Mouse (Mus musculus) megakaryocyte-erythroid progenitor cell, adult 5-6 weeks (primary cell): Measurements from ENCODE around the gene Ttll13. TPM values are rescaled to one million over a fixed set of nuclear protein-coding genes. Genes with fewer than 3 reads are reported as not detected.

Source experiments
- ATAC-seq: replicated peaks from 2 replicates; pipeline ENCODE4 v1.8.0; 2016; ENCODE audit warnings: mild to moderate bottlenecking, inconsistent platforms; ENCODE audit not compliant: severe bottlenecking, poor library complexity, low FRiP score, low TSS enrichment
- total RNA-seq, 2 experiments: library from RNA; stranded (forward) in 1 of 2; stranded (reverse) in 1 of 2; fragments of 200-1000, 215-1000 nt in 1 of 2; fragments of >200 nt in 1 of 2; fragmentation: Nextera tagmentation in 1 of 2; gene quantifications; 2 replicates each; pipeline ENCODE4 v1.2.3; 2014 to 2017

Ttll13 gene
- not detected in 2 replicates for total RNA-seq (2014; fragmentation: Nextera tagmentation)
- total RNA-seq (2017): 0.11 and 1.9 TPM in 2 replicates

- ATAC-seq: peak; percentile 99
These were observed at the start of gene Ttll13 for GRCm38 (mm10) chr7:80246148-80246721. Gene Ttll13 (plus strand): TSS chr7:80246376.

GRCm38 (mm10) chr7:80197371-80197770 is 48.8 kb upstream of the Ttll13 start:
- no peak for ATAC-seq

GRCm38 (mm10) chr7:80197941-80198778 is 48.0 kb upstream of the Ttll13 start:
- ATAC-seq: peak; percentile 53

DNA sequence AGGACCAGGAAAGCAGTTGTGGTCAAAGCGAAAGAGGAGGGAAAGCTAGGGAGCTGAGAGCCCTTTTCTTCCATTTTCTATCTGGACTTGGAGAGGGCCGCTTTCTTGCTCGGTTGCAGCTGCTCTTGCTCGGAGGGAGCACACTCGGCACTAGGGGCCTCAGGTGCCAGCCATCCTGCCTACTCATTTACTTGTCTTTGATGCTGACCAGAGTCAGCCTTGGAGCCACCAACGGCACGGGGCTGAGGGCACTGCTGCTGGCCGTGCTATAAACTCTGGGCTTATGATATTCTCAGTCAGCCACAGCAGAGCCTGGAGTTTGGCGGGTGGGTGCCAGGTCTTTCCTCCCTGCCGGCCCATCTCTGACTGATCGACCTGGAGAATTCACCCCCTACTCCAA is 47.3 kb upstream of the Ttll13 start:
- ATAC-seq: no peak

- ATAC-seq: no peak
These were observed 46.9 kb upstream of the Ttll13 start for GRCm38 (mm10) chr7:80199286-80199685.

- no peak for ATAC-seq
These were observed 46.2 kb upstream of the Ttll13 start for GRCm38 (mm10) chr7:80199851-80200587.

DNA sequence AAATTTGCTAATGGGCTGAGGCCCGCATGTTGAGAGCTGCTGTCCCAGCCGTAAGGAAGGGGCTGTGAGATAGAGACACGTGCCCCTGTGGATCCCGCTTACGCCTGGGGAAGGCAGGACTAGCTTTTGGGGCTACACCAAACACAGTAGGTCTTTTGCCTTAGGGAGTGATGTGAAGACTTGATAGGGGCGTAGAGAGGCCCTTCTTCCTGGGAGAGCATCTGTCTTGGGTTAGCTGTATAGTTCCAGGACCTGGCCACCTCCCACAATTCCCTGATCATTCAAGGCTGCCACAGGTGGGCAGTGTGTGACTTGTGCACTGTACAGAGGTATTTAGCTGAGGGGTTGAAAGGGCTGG is 45.6 kb upstream of the Ttll13 start:
- ATAC-seq: no peak

- ATAC-seq: no peak
These were observed 45.1 kb upstream of the Ttll13 start for GRCm38 (mm10) chr7:80200963-80201539.

DNA sequence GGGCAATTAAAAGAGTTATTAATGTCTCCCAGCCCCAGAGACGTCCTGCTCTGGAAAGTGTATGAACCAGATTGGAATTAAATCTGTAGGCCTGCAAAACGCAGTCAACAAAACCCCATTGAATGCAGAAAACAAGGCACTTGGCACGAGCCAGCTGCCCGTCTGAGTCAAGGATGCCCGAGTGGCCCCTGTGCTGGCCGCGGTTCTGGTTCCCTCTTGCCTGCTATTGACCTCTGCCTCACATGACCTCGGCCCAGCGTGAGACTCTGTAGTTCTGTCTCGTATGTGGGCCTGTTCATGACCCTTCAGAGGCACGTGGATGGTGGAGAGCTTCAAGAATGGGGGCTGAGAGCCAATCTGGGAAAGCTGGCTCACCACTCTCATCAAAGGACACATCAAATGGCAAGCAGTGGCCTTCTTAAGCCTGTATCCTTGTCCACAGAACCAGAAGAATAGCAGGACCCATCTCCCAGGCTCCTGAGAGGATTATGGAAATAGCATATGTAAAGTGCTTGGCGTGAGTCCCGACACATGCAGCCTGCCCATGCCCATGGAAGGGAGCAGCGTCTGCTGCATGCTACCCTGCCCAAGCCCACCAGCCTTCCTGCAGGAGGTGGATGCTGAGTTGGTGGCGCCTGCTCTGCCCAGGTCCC is 44.2 kb upstream of the Ttll13 start:
- ATAC-seq: no peak

GRCm38 (mm10) chr7:80202961-80203360 is 43.2 kb upstream of the Ttll13 start:
- no peak for ATAC-seq

- 0 out of 2 replicates have a peak, but pooled peaks have one; percentile 6 for ATAC-seq
These were observed 42.5 kb upstream of the Ttll13 start for GRCm38 (mm10) chr7:80203638-80204096.

GRCm38 (mm10) chr7:80204362-80204761 is 41.8 kb upstream of the Ttll13 start:
- ATAC-seq: no peak

- no peak for ATAC-seq
These were observed 41.2 kb upstream of the Ttll13 start for GRCm38 (mm10) chr7:80204961-80205360.

DNA sequence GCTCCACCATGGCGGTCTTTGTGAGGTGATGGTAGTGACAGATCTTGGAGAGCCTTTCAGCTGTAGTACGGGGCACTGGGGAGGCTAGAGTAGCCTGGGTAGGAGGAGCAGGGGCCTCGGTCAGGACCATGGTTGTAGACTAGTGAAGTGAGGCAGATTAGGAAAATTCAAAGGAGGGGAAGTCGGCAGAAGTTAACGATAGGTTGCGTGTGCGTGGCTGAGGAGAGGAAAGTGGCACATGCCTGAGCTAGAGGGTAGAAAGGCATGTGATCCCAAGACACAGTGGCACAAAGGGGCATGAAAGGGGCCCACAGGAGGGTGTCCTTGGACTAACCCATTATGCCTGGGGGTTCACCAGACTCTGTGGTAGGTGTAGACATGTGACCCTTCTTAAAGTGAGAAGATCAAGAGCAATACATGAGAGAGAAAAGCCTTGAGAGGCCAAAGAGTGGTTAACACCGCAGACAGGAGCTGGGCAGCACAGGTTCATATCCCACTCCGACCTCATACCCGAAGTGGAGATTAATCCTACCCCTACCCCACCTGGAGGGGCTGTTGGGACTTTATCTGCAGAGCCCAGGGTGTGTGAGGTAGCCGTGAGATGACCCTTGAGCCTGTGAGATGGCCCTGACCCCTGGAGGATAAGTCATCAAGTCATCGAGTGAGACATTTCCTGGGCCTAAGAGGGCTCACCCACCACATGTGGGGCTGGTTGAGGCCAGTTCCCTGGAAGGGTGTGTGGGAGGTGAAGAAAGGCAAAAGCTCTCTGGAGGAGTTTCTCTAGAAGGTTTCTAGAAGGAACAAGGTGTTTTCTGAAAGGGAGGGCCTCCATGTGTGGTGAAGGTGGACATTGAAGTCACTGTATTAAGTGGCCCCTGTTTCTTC is 40.2 kb upstream of the Ttll13 start:
- ATAC-seq: no peak

GRCm38 (mm10) chr7:80207314-80207731 is 38.9 kb upstream of the Ttll13 start:
- ATAC-seq: no peak

- ATAC-seq: peak; percentile 7; the same call in 1 of the 2 replicates
These were observed 38.0 kb upstream of the Ttll13 start for GRCm38 (mm10) chr7:80208026-80208642.

GRCm38 (mm10) chr7:80208738-80209430 is 37.3 kb upstream of the Ttll13 start:
- peak; percentile 80 for ATAC-seq
